Mouse (Mus musculus) heart, embryonic 16.5 days (tissue): ENCODE results near the gene Gm10518. TPM values are rescaled to one million over a fixed set of nuclear protein-coding genes. Genes with fewer than 3 reads are reported as not detected.

Experiments
- ATAC-seq: fragments of 200-750 bp; cut with Nextera tagmentation; replicated peaks from 2 replicates; pipeline ENCODE4 v1.8.0; 2017; ENCODE audit warnings: moderate number of reproducible peaks; ENCODE audit not compliant: insufficient read depth, low FRiP score; ENCODE audit errors: extremely low read depth
- H3K27ac ChIP-seq: fragments of 300-500 bp; sonication (generic); 2 replicates; pipeline ENCODE4 v1.5.1; 2014; ENCODE audit warnings: mild to moderate bottlenecking, low read length, control low read depth, moderate library complexity
- H3K27me3 ChIP-seq: fragments of 300-500 bp; sonication (generic); 2 replicates; pipeline ENCODE4 v1.6.1; 2014; ENCODE audit warnings: low read length, mixed read lengths; ENCODE audit not compliant: control insufficient read depth, insufficient read depth
- H3K36me3 ChIP-seq: fragments of 300-500 bp; sonication (generic); 2 replicates; pipeline ENCODE4 v1.6.1; 2014; ENCODE audit not compliant: control insufficient read depth, insufficient read depth
- H3K4me1 ChIP-seq: fragments of 300-500 bp; sonication (generic); 2 replicates; pipeline ENCODE4 v1.6.1; 2014; ENCODE audit warnings: low read length, mixed read lengths; ENCODE audit not compliant: control insufficient read depth, insufficient read depth
- H3K4me2 ChIP-seq: fragments of 300-500 bp; sonication (generic); 2 replicates; pipeline ENCODE4 v1.6.1; 2014; ENCODE audit warnings: low read depth, mild to moderate bottlenecking, control low read depth, low read length
- H3K4me3 ChIP-seq: fragments of 300-500 bp; sonication (generic); 2 replicates; pipeline ENCODE4 v1.5.1; 2014; ENCODE audit warnings: mild to moderate bottlenecking, control low read depth, low read length
- H3K9ac ChIP-seq: fragments of 300-500 bp; sonication (generic); 2 replicates; pipeline ENCODE4 v1.6.1; 2014; ENCODE audit warnings: low read length, control low read depth
- H3K9me3 ChIP-seq: fragments of 300-500 bp; sonication (generic); replicated peaks from 2 replicates; pipeline ENCODE4 v1.6.1; 2016; ENCODE audit warnings: low read length; ENCODE audit not compliant: control insufficient read depth
- WGBS: fragments of 180-500 bp; shearing (Covaris S2); extraction: QIAGEN DNeasy Blood & Tissue Kit; methylation state at CpG from one replicate; pipeline ENCODE4 v1.1.7; 2014; 5-methylcytosine and 5-hydroxymethylcytosine counted together
- polyA plus RNA-seq: library from polyadenylated mRNA; unstranded; fragments of >200 nt; fragmentation: Nextera tagmentation; extraction: Ambion mirVana; gene quantifications from 2 replicates; pipeline ENCODE4 v1.2.1, GENCODE M21; 2015

Gene Gm10518
- polyA plus RNA-seq, 1 experiment from 2014 or later = not detected

DNA sequence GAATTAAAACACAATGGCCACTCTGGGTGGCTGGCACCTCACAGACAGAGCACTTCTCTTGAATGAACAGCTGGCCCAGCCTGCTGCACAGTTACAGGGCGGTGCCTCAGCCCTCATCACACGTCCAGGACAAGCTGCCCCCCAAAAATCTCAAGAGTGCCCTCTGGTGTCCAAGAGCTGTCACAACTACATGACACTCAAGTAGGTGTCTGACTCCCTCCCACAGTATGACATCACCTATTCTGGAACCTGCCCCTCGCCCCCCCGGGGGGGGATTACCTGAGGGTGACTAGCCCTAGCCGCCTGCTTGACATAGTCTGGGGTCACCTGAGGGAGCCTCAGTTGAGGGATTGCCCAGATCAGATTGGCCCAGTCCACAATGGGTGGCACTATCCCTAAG, 41.7 kb downstream of the Gm10518 start:
- peaks cover 13% of the 10 kb centered on the region for H3K4me1 ChIP-seq
- H3K4me3 ChIP-seq = no peak overlapping the region
- H3K27me3 ChIP-seq = no peaks in the 10 kb centered on the region
- peak; percentile 58 for ATAC-seq
- H3K27ac ChIP-seq = no peak overlapping the region
- H3K9me3 ChIP-seq = 0 out of 2 replicates have a peak, but pooled peaks cover under 1% of the 10 kb centered on the region
- H3K36me3 ChIP-seq = no peaks in the 10 kb centered on the region
- no peak overlapping the region for H3K9ac ChIP-seq
- no peak overlapping the region for H3K4me2 ChIP-seq
- 19% methylated on average over 5 of the region's 5 CpGs for WGBS

- Histone ChIP-seq H3K9ac (no peak overlapping the region), H3K27ac (no peak overlapping the region), H3K9me3 (0 out of 2 replicates have a peak, but pooled peaks cover 2% of the 10 kb centered on the region), H3K4me2 (no peak overlapping the region), H3K27me3 (no peaks in the 10 kb centered on the region), H3K36me3 (no peaks in the 10 kb centered on the region), H3K4me1 (peaks cover 13% of the 10 kb centered on the region), H3K4me3 (no peak overlapping the region)
- no peak for ATAC-seq
- 86% methylated on average over 16 of the region's 16 CpGs for WGBS
These were observed 42.8 kb downstream of the Gm10518 start for GRCm38 (mm10) chr1:179845832-179846499.

DNA sequence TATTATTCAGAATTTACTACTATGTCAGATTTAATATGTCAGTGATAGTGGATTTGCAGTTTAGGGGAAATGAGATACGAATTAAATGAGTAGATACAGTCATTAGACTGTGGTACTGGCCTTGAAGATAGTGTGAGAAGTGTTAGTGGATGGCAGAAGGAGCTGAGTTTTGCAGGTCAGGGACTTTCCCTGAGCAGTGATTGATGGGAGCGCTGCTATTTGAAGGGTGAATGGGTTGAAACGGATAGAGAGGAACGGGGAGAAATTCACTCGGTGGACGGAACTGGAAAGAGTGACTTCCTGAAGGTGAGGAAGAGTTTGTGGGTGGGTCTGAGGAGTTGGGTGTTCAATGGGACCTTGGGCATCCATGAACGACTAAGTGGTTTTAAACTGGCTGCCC, 44.0 kb downstream of the Gm10518 start:
- Histone ChIP-seq H3K27ac (no peak overlapping the region), H3K27me3 (no peaks in the 10 kb centered on the region), H3K9ac (no peak overlapping the region), H3K4me3 (no peak overlapping the region), H3K4me1 (peaks cover 13% of the 10 kb centered on the region), H3K4me2 (peak overlapping the region; percentile 64; the same call in 1 of the 2 replicates), H3K36me3 (no peaks in the 10 kb centered on the region), H3K9me3 (0 out of 2 replicates have a peak, but pooled peaks cover 2% of the 10 kb centered on the region)
- no peak for ATAC-seq
- 46% methylated on average over 7 of the region's 7 CpGs for WGBS

DNA sequence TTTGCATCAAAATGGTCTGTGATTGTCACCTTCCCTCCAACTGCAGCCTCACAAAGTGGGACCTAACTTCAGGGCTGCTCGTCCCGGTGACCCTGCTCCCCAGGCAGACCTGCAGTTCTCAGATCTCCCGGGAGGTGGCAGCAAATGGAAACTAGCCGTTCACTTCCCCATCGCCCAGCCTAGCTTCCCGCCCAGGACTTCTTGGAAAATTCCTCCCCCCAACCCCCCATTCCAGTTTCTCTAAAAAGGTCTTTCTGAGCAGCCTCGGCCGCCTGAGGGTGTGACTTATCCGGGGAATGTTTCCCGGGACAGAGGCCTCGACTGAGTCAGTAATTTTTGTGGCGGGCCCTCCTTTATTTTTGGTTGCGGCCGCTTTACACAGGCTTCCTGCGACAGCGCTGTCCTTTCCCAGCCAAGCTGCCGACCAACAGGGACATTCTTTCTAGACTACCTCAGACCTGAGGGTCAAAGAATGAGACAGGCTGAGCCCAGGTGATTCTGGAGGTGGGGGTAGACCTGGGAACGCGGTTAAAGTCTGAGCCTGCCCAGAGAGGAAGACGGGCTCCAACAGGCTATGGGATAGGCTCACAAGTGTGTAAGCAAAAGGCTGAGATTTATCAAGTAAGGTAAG, 44.7 kb downstream of the Gm10518 start:
- H3K4me3 ChIP-seq = peak overlapping the region; percentile 49
- H3K27me3 ChIP-seq = no peaks in the 10 kb centered on the region
- H3K9me3 ChIP-seq = 0 out of 2 replicates have a peak, but pooled peaks cover 2% of the 10 kb centered on the region
- 0 out of 2 replicates have a peak overlapping the region, but pooled peaks have one; percentile 11 for H3K27ac ChIP-seq
- peak overlapping the region; percentile 68 for H3K9ac ChIP-seq
- ATAC-seq = peak; percentile 63
- H3K4me1 ChIP-seq = peaks cover 13% of the 10 kb centered on the region
- 2% methylated on average over 20 of the region's 20 CpGs for WGBS
- peak overlapping the region; percentile 64 for H3K4me2 ChIP-seq
- H3K36me3 ChIP-seq = no peaks in the 10 kb centered on the region

DNA sequence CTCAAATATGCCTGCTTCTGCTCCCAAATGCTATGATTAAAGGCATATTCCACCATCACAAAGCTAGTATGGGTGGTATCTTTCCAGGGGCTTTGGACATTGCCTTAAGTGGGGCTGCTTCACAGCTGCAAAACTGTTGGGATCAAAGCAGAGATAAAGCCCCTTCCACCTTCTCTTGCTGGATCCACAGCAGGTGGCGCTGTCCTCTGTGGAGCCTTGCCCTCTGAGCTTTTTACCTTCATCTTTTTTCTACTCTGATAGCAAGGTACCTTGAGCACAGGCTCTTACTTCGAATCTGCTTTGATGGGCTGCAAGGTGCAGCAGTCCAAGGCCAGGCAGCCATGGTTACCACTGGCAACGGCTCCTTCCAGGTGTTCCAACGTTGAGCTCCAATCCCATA, 50.2 kb downstream of the Gm10518 start:
- Histone ChIP-seq H3K9ac (no peak overlapping the region), H3K4me3 (no peak overlapping the region), H3K4me2 (no peak overlapping the region), H3K4me1 (0 out of 2 replicates have a peak, but pooled peaks cover 2% of the 10 kb centered on the region), H3K27ac (no peak overlapping the region), H3K36me3 (no peaks in the 10 kb centered on the region), H3K9me3 (0 out of 2 replicates have a peak, but pooled peaks cover 2% of the 10 kb centered on the region), H3K27me3 (no peaks in the 10 kb centered on the region)
- WGBS = 38% methylated on average over 4 of the region's 4 CpGs
- ATAC-seq = no peak

Other genes starting within 250 kb of the Gm10518 start
- 104 and 109 TPM in 2 replicates for gene Sccpdh, start 135.2 kb upstream of the Gm10518 start, polyA plus RNA-seq
- gene Kif28, start 58.1 kb upstream of the Gm10518 start, polyA plus RNA-seq = 0.05 and 0.10 TPM in 2 replicates
- 13.3 and 13.8 TPM in 2 replicates for gene Ahctf1, start 304 bp downstream of the Gm10518 start, polyA plus RNA-seq
- gene Cdc42bpa, start 157.1 kb downstream of the Gm10518 start, polyA plus RNA-seq = 11.6 and 11.7 TPM in 2 replicates